Mouse (Mus musculus) skeletal muscle tissue, adult 2 months (tissue): ENCODE measurements at regions not wholly inside any gene's neighbourhood (a gene's known extent, or its start where the extent isn't known, plus 50 kb on each side); places are given as distances from the start of the nearest gene placed in this dataset.
A peak's percentile ranks its signal among the peaks of the same experiment; 100 is the strongest.

Experiments
- DNase-seq: peaks from one replicate; pipeline ENCODE4 v3.0.0-alpha.2; 2012; ENCODE audit warnings: low read depth, low spot score

- no peak for DNase-seq
Observed at GRCm38 (mm10) chr1:35715931-35716330, 352.3 kb upstream of the Hs6st1 start.

- DNase-seq: no peak
Observed at GRCm38 (mm10) chr1:35717166-35717565, 351.0 kb upstream of the Hs6st1 start.

- DNase-seq: no peak
Observed at GRCm38 (mm10) chr1:35717659-35718058, 350.5 kb upstream of the Hs6st1 start.

- DNase-seq: no peak
Observed at GRCm38 (mm10) chr1:35720063-35720462, 348.1 kb upstream of the Hs6st1 start.

GRCm38 (mm10) chr1:35724366-35724900, 343.8 kb upstream of the Hs6st1 start:
- DNase-seq: no peak

GRCm38 (mm10) chr1:35726596-35726995, 341.6 kb upstream of the Hs6st1 start:
- DNase-seq: peak; percentile 16

GRCm38 (mm10) chr1:35727310-35727990, 340.8 kb upstream of the Hs6st1 start:
- no peak for DNase-seq

GRCm38 (mm10) chr1:35729785-35730295, 338.4 kb upstream of the Hs6st1 start:
- DNase-seq: peak; percentile 54

GRCm38 (mm10) chr1:35730309-35730708, 337.9 kb upstream of the Hs6st1 start:
- DNase-seq: no peak

GRCm38 (mm10) chr1:35736247-35736646, 332.0 kb upstream of the Hs6st1 start:
- no peak for DNase-seq

GRCm38 (mm10) chr1:35749603-35750002, 318.6 kb upstream of the Hs6st1 start:
- no peak for DNase-seq

- DNase-seq: no peak
Observed at GRCm38 (mm10) chr1:35750092-35750521, 318.1 kb upstream of the Hs6st1 start.

GRCm38 (mm10) chr1:35752636-35753035, 315.6 kb upstream of the Hs6st1 start:
- no peak for DNase-seq

GRCm38 (mm10) chr1:35754170-35754569, 314.0 kb upstream of the Hs6st1 start:
- DNase-seq: no peak

GRCm38 (mm10) chr1:35759010-35759409, 309.2 kb upstream of the Hs6st1 start:
- no peak for DNase-seq

GRCm38 (mm10) chr1:35759600-35759999, 308.6 kb upstream of the Hs6st1 start:
- DNase-seq: peak; percentile 42

- DNase-seq: no peak
Observed at GRCm38 (mm10) chr1:35763051-35763450, 305.1 kb upstream of the Hs6st1 start.

GRCm38 (mm10) chr1:35763456-35763855, 304.7 kb upstream of the Hs6st1 start:
- no peak for DNase-seq

GRCm38 (mm10) chr1:35764068-35764467, 304.1 kb upstream of the Hs6st1 start:
- DNase-seq: no peak

GRCm38 (mm10) chr1:35765692-35766091, 302.5 kb upstream of the Hs6st1 start:
- no peak for DNase-seq

- no peak for DNase-seq
Observed at GRCm38 (mm10) chr1:35766271-35766670, 301.9 kb upstream of the Hs6st1 start.

- DNase-seq: no peak
Observed at GRCm38 (mm10) chr1:35772567-35772966, 295.6 kb upstream of the Hs6st1 start.

- no peak for DNase-seq
Observed at GRCm38 (mm10) chr1:35774566-35774965, 293.6 kb upstream of the Hs6st1 start.
